Mouse (Mus musculus): ENCODE results near the gene Dab1. TPM values are rescaled to one million over a fixed set of nuclear protein-coding genes. Genes with fewer than 3 reads are reported as not detected.

Dab1 gene
- total RNA-seq, 2 experiments from 2014 or later = not detected

DNA sequence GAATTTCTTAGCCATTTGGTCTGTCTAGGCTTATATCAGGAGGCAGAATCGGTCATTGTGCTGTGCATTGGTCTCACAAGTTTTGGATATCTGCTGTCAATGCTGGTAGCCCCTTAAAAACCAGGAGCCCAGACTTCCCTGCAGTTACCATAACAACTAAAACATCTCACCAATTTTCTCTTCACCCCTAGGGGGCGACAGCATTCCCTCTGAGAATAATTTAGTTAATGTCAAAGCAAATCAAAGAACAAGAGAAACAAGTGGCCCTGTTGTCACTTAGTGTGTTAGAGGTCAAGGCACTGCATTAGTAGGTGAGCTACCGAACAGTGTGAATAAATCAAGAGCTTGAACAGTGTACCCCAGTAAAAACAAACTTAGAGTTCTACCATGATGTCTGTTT, 1106.5 kb downstream of the Dab1 start:
- no peak for ATAC-seq (replicated peaks; ENCODE audit: low FRiP score, poor library complexity, severe bottlenecking)

DNA sequence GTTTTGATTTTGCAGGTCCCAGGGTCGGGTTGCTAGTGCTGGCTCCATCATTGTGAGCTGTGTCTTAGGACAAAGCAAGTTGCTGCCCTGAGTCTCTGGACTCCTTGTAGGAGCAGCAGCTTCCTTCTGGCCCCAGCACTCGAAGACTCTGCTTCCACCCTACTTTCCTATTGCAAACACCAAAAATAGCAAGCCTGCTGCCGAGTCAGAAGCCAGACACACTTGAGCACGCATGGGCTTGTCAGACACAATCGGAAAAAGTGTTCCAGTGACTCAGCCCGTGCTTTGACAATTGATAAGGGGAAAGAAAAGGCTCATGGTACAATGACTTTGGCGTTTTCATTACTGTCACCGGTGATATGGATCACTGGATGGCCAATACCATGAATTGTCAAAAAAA, 1110.0 kb downstream of the Dab1 start:
- no peak for ATAC-seq (replicated peaks; ENCODE audit: low FRiP score, poor library complexity, severe bottlenecking)

DNA sequence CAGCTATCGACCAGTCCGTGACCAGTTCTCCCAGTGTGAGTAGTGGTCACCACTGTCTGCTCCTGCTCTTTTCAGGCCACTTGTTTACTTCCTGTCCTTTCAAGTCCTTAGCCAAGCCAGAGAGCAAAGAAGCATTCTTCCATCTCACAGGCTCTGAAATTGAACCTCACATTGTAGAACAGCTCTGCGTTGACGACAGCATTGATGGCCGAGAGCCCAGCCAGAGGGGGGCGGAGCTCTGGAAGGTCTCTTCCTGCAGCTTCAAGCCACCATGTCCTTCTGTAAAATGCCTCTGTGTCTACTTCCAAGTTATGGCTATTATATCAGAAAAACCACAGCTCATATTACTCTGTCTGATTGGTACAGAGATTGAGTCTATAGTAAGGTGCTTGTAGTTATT, 1127.3 kb downstream of the Dab1 start:
- no peak for ATAC-seq (replicated peaks; ENCODE audit: low FRiP score, poor library complexity, severe bottlenecking)

DNA sequence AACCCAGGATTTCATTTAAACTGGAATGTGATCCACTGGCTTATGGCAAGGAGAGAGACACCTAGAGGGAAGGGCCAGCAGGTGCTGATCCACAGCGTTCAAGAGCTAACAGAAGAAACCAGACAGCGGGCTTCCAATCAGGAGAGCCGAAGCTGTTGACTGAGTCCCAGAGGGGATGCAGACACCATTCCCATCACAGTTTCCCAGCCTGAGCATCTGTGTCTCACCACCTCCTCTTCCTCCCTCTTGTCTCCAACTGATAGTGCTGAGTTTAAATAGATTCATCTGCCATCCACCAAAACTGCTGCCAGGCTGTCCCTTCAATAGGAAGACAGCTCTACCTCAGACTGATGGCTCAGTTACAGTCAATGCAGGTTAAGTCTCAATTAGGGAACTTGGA, 1134.9 kb downstream of the Dab1 start:
- ATAC-seq (replicated peaks; ENCODE audit: low FRiP score, poor library complexity, severe bottlenecking) = no peak

DNA sequence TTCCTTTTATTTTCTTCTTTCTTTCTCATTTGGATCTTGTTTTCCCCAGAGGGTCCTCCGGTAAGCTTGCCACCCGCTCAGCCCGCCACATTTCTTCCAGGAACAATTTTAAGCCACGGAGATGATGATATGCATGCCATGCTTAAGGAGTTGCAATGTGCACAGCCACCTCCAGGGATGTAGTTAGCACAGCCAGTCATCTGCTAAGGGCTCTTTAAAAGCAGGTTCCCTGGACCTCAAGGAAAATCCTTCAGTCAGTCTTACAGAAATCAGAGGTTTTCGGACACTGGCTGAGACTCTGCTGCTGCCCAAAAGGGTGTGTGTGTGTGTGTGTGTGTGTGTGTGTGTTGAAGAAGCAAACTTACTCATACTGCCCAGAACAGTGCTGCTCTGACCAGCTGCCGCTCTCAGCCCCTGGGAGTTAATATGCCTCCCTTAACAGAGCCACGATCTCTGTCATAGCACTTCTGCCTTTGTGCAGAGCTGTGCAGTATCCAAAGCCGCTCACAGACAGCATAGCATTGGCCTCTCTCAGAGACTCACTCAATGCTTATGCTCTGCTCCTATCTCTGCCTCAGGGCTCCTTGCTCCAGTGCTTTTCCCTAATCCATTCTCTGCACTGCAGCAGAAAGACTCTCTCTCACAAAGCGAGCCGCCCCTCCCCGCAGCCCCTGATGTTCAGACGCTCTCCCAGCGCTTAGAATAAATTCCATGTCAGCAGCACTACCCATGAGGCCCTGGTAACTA, 1141.9 kb downstream of the Dab1 start:
- ATAC-seq (replicated peaks; ENCODE audit: low FRiP score, poor library complexity, severe bottlenecking) = no peak

DNA sequence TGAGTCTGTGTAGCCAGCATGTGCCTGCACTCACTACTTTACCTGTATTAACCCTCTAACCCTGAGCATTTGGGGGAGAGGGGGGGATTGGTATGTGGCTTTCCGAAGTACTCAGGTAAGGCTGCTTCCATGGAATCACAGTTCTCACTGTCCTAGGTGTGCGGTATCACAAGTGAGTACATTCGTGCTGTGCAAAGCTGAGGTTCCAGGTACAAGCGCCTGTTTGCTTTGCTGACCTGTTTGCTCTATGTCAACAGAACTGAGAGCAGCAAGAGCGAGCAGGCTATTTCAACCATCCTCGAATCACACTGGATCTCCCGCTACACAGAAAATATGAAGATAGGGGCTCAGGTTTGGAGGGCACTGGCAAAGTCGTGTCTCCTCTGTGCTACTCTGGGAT, 1146.9 kb downstream of the Dab1 start, which contains the start of gene C8b:
Gene C8b (plus strand): TSS at position 253 of the 400 bp plus-strand sequence.
- no peak for ATAC-seq (replicated peaks; ENCODE audit: low FRiP score, poor library complexity, severe bottlenecking)

DNA sequence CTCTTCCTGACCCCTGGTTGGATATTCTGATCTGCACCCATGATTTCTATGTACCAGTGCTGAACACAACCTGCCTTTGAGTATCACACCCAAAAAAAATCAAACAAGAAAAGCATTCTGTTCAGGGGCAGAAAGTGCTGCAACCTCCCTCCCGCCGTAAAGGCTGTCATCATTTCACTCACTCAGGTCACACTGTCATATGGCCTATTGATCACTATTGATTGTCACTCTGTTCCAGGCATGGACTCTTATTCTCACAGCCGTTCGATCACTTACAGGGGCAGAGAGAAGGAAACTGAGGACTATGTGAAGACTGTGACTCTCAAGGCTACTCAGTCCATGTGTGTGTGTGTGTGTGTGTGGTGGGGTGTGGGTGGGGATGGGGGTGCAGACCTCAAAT, 1149.0 kb downstream of the Dab1 start:
- no peak for ATAC-seq (replicated peaks; ENCODE audit: low FRiP score, poor library complexity, severe bottlenecking)

DNA sequence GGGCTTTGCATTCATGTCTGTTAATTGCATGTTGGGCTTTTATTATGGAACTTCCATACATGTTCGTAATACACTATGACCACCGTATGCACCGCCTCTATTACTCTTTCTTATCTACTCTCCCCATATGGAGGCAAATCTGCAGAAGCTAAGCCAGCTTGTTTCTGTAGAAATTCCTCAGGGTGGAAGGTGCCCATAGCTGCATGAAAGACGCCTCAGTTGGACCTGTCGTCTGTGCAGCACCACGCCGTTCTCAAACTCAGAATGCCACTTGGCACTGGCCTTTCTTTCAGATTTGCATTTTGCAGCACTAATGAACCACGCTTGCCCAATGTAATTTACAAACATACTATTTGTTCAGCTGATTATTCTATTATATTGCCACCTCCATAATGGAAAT, 1150.4 kb downstream of the Dab1 start:
- ATAC-seq (replicated peaks; ENCODE audit: low FRiP score, poor library complexity, severe bottlenecking) = no peak

DNA sequence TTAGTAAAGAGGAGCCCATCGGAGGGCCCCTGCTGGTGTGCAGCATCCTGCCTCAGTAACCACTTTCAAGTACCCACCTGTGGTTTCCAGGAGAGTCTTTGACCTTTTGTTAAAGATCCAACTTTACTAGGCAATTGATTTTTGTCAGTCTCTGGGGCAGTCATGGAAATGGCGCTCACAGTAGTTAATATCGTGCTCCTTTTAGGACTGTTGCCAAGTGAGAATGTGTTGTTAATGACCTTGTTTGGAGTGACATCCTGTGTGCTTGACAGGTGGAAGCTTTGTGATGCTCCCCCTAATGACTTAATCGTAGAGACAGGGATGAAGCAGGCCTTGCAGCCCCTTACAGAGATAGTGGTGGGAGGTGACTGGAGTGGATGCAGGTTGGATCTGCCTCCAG, 1151.2 kb downstream of the Dab1 start:
- ATAC-seq (replicated peaks; ENCODE audit: low FRiP score, poor library complexity, severe bottlenecking) = no peak

DNA sequence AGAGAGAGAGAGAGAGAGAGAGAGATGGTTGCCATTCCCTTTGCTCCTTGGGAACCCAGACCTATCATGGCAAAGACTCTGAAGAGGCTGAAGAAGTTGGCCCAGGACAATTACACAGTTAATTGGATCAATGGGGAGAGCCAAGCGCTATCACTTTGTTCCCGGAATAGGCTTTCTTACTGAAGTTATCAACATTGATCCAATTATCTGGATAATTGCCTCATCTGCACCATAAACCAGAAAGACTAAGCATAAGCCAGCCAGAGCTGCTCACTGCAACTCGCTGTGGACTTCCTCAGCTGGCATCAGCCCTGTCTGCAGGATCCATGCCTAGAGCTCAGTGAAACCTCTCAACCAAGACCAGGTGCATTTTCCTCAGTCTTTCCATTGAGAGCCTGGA, 1156.4 kb downstream of the Dab1 start:
- no peak for ATAC-seq (replicated peaks; ENCODE audit: low FRiP score, poor library complexity, severe bottlenecking)

DNA sequence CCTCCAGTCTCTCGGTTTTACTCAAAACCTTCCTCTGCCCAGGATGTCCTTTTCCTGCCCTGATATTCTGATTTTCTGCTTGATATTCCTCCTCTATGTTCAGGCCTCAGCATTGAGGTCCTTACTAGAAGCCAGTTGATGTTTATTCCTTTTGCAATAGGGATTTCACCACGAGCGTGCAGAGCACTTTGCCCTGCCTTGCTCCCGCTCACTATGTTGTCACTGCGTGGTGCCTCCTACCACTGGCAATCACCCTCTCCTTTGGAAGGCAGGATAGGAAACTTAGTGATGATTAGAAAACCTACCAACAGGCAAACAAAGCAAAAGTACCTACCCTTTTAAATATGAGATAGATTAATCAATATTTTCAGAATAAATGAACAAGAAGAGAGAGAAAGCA, 1160.3 kb downstream of the Dab1 start:
- no peak for ATAC-seq (replicated peaks; ENCODE audit: low FRiP score, poor library complexity, severe bottlenecking)

DNA sequence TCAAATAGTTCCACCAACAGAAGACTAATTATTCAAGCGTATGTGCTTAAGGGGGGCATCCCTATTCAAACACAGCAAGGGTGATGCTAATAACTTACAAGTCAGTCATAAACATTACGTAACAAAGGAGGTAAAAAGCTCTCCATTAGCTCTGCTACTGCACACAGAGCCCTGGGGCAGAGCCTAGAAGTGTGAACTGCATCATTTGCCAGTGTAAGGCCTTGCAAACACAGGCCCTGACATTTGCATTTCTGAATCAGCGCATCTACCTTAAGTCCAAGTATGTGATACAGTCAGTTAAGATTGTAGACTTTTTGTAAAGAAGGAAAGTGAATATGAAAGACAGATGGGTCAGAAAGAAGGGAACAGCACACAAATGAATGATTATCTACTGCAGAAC, 1162.3 kb downstream of the Dab1 start:
- ATAC-seq (replicated peaks; ENCODE audit: low FRiP score, poor library complexity, severe bottlenecking) = no peak

DNA sequence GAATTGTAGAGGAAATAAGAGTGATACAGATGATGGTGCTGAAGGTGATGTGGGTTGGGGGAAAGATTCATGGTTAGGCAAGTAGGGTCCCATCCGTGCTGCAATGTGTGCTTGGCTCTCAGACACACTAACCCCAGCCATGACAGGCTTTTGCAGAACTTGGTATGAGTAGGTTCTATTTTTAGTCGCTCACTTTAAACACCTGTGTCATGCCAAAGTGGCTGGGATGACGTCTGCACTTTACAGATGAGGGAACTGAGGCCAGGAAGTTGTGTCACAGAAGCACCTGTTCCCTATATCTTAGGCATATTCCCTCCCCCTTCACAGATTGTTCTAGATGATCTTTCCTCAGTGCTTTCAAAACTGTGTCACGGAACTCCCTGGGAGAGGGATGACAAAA, 1163.2 kb downstream of the Dab1 start:
- ATAC-seq (replicated peaks; ENCODE audit: low FRiP score, poor library complexity, severe bottlenecking) = no peak

DNA sequence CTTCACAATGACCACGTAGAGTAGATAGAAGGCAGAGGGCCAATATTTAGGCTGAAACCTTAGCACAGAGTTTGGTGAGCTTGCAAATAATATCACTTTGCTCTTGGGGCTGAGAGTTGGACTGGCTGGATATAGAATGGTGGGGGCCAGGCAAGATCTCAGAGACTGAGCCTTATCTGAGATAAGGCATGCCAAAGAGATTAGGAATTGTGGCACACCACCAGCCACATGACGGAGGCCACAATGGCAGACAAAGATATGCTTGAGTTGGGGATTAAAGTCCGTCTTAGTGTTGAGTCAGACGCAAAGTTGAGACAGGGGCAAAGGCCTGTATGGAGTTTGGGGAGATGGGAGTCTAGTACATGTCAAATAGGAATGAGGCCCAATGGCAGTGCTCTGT, 1173.0 kb downstream of the Dab1 start:
- no peak for ATAC-seq (replicated peaks; ENCODE audit: low FRiP score, poor library complexity, severe bottlenecking)

Data from erythroid progenitor cell, adult 5-6 weeks (primary cell).